Mouse (Mus musculus) layer of hippocampus, adult 18-20 months (tissue): ENCODE measurements around the gene Gm13040. TPM values are rescaled to one million over a fixed set of nuclear protein-coding genes. Genes with fewer than 3 reads are reported as not detected.
"Not testable (repeated sequence)": the region's sequence is repeated elsewhere in the genome, so short reads cannot be mapped to it uniquely, and the experiment has no call there.

Experiments used
- DNase-seq, 2 experiments: peaks; one replicate each; pipeline ENCODE4 v3.0.0; 2022; ENCODE audit warnings: low spot score in 2 of 2
- long read RNA-seq: library from polyadenylated mRNA; stranded (forward); transcript quantifications from one replicate; pipeline ENCODE4 v2.0.0, GENCODE M21; 2021
- total RNA-seq, 2 experiments: library from RNA; stranded (reverse); gene quantifications; 2 replicates each; pipeline ENCODE4 v1.2.3; 2021

Gene Gm13040
- total RNA-seq: not detected
- long read RNA-seq: 0 reads

- DNase-seq: not testable (repeated sequence)
These were observed at the start of gene Gm13040 for GRCm38 (mm10) chr4:143535654-143536053. Gene Gm13040, plus strand, starts transcription at chr4:143535954.

- no peak for DNase-seq
These were observed 24.7 kb upstream of the Gm13040 start, which contains the start of gene Gm13043 for GRCm38 (mm10) chr4:143511043-143511442. Gene Gm13043, plus strand, starts transcription at chr4:143511343.

GRCm38 (mm10) chr4:143551400-143551799, 15.6 kb downstream of the Gm13040 start, which contains the start of the genes BC080695 and Gm13057:
Gene BC080695, plus strand, starts transcription at chr4:143551700.
Gene Gm13057, plus strand, starts transcription at chr4:143551709.
- DNase-seq: not testable (repeated sequence)

Other genes starting within 250 kb of the Gm13040 start
- gene Pdpn, start 236.4 kb upstream of the Gm13040 start, total RNA-seq: 10 to 100 TPM; 18.9 to 20.0 TPM
- gene Lrrc38, start 186.2 kb upstream of the Gm13040 start, total RNA-seq: 1 to 10 TPM in 1 of 2 experiments, under 1 TPM in 1; 0.58 to 1.3 TPM
- gene Pramel1, start 141.5 kb upstream of the Gm13040 start, total RNA-seq: not detected
- gene Pramef8, start 123.5 kb upstream of the Gm13040 start, total RNA-seq: 10 to 100 TPM; 10.3 to 13.5 TPM
- gene Oog4, start 85.6 kb upstream of the Gm13040 start, total RNA-seq: not detected
- not detected for gene Gm13043, start 24.6 kb upstream of the Gm13040 start, total RNA-seq
- not detected for gene BC080695, start 15.7 kb downstream of the Gm13040 start, total RNA-seq
- gene Gm13057, start 15.8 kb downstream of the Gm13040 start, total RNA-seq: not detected
- gene Gm13083, start 79.0 kb downstream of the Gm13040 start, total RNA-seq: not detected
- gene Gm13088, start 121.3 kb downstream of the Gm13040 start, total RNA-seq: not detected
- not detected for gene Gm13089, start 166.8 kb downstream of the Gm13040 start, total RNA-seq
- not detected for gene Gm13078, start 183.5 kb downstream of the Gm13040 start, total RNA-seq